Mouse (Mus musculus) stomach, adult 2 months (tissue): Measurements from ENCODE around the gene Dyrk1b. TPM values are rescaled to one million over a fixed set of nuclear protein-coding genes. Genes with fewer than 3 reads are reported as not detected.

Experiments used
- polyA plus RNA-seq: library from polyadenylated mRNA; depleted of rRNA; stranded (reverse); fragments of >200 nt; gene quantifications from 2 replicates; pipeline ENCODE4 v1.2.3, GENCODE M21; 2012; rRNA removed

Gene Dyrk1b
- 24.2 and 25.2 TPM in 2 replicates for polyA plus RNA-seq

DNA sequence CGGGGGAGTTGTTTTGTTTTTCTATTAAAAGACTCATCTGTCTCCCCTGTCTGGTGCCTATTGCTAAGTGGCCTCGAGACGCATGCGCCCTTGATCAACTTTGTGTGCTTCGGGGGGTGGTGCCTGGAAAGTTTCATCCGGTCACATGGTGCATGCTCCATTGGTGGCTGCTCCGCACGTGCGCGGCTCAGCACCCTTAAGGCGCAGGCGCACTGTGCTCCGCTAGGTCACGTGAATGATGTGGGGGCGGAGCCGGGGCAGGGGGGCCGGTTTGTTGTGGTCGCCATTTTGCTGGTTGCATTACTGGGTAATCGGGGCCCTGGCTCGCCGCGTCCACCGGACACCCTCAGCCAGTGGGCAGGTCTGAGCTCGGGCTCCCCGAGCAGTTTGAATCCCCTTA lies at the start of gene Dyrk1b:
Gene Dyrk1b, plus strand, starts transcription at position 242 of the 400 bp plus-strand sequence.

DNA sequence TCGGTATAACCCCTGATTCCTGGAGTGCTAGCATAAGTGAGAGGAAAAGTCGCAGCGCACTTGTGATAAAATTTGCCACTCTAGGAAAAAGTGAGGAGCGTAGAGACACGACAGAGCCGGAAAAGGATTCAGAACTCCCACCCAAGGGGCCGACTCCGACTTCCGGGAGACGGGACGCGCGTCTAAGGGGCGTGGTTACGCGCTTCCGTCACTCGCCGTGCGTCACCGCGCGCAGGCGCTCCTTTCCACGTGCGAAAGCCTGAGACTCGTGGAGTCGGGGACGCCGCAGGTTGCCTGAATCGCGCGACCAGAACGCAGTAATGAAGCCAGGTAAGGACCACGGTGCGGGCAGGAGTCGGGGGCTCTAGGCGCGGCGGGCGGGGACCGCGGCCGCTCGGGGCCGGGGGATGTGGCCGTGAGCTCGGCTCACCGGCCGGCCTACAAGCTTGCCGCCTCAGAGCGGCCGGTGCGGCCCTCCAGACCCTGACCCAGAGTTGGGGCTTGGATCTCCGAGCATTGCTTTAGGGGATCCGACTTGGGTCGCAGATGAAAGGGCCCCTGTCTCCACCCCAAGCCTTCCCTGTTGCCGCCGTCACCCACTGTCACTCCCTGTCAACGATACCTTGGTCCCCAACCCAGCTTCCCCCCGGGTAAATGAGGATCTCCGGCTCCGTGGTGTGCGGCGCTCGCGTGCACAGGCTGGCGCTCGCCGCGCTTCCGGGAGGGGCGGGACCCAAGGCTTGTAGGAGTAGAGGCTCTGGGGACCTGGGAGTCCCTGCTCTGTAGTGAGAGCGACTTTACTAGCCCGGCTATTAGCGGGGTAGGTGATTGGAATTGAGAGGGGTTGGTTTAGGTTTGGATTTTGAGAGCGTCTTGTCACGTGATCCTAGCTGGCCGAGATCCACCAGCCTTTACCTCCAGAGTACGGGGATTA lies 9.5 kb upstream of the Dyrk1b start, which contains the start of gene Fbl:
Gene Fbl, plus strand, starts transcription at position 222 of the 934 bp plus-strand sequence.

Other genes with a start within 250 kb of the Dyrk1b start
- 0.11 and 0.30 TPM in 2 replicates for gene Zfp780b, start 200.3 kb upstream of the Dyrk1b start, polyA plus RNA-seq
- 0.02 and 0.08 TPM in 2 replicates for gene Zfp850, start 165.4 kb upstream of the Dyrk1b start, polyA plus RNA-seq
- 43.1 and 46.4 TPM in 2 replicates for gene Psmc4, start 129.4 kb upstream of the Dyrk1b start, polyA plus RNA-seq
- 108 and 143 TPM in 2 replicates for gene Fcgbp, start 108.2 kb upstream of the Dyrk1b start, polyA plus RNA-seq
- gene 9530053A07Rik, start 50.0 kb upstream of the Dyrk1b start, polyA plus RNA-seq: 0.01 and 0.03 TPM in 2 replicates
- 13.0 and 31.1 TPM in 2 replicates for gene Fbl, start 9.8 kb upstream of the Dyrk1b start, polyA plus RNA-seq
- gene Eid2, start 88.4 kb downstream of the Dyrk1b start, polyA plus RNA-seq: 3.5 and 4.9 TPM in 2 replicates
- 4.4 and 9.7 TPM in 2 replicates for gene Eid2b, start 98.3 kb downstream of the Dyrk1b start, polyA plus RNA-seq
- not detected in 2 replicates for gene Selenov, start 111.7 kb downstream of the Dyrk1b start, polyA plus RNA-seq
- gene Dll3, start 122.8 kb downstream of the Dyrk1b start, polyA plus RNA-seq: 0.03 and 0.28 TPM in 2 replicates
- 40.2 and 50.9 TPM in 2 replicates for gene Timm50, start 132.6 kb downstream of the Dyrk1b start, polyA plus RNA-seq
- 52.0 and 56.5 TPM in 2 replicates for gene Supt5, start 159.3 kb downstream of the Dyrk1b start, polyA plus RNA-seq
- gene Rps16, start 171.2 kb downstream of the Dyrk1b start, polyA plus RNA-seq: 364 and 449 TPM in 2 replicates
- 12.3 and 14.5 TPM in 2 replicates for gene Plekhg2, start 193.1 kb downstream of the Dyrk1b start, polyA plus RNA-seq
- 27.8 and 36.2 TPM in 2 replicates for gene Zfp36, start 200.8 kb downstream of the Dyrk1b start, polyA plus RNA-seq
- gene Med29, start 213.2 kb downstream of the Dyrk1b start, polyA plus RNA-seq: 28.9 and 39.5 TPM in 2 replicates
- 69.9 and 73.0 TPM in 2 replicates for gene Paf1, start 213.5 kb downstream of the Dyrk1b start, polyA plus RNA-seq